Mouse (Mus musculus): Measurements from ENCODE around the gene Htr3b. TPM values are rescaled to one million over a fixed set of nuclear protein-coding genes. Genes with fewer than 3 reads are reported as not detected.
"Not testable (repeated sequence)": the region's sequence is repeated elsewhere in the genome, so short reads cannot be mapped to it uniquely, and the experiment has no call there.

The Htr3b gene
- total RNA-seq (2021): not detected
- long read RNA-seq: 0 reads

GRCm38 (mm10) chr9:48964587-48965040, at the start of gene Htr3b:
TSS of gene Htr3b (minus strand) at chr9:48964990.
- no peak for DNase-seq (ENCODE audit: low spot score in 2 of 2)

- DNase-seq (ENCODE audit: low spot score in 2 of 2): no peak
Observed at GRCm38 (mm10) chr9:48999256-48999655, 34.5 kb upstream of the Htr3b start.

- DNase-seq (ENCODE audit: low spot score in 2 of 2): no peak
Observed at GRCm38 (mm10) chr9:48995735-48996134, 30.9 kb upstream of the Htr3b start.

GRCm38 (mm10) chr9:48994779-48995178, 30.0 kb upstream of the Htr3b start:
- DNase-seq (ENCODE audit: low spot score in 2 of 2): no peak

- DNase-seq (ENCODE audit: low spot score in 2 of 2): no peak
Observed at GRCm38 (mm10) chr9:48991671-48992070, 26.9 kb upstream of the Htr3b start.

GRCm38 (mm10) chr9:48987201-48988101, 22.7 kb upstream of the Htr3b start:
- DNase-seq (ENCODE audit: low spot score in 2 of 2): no peak

GRCm38 (mm10) chr9:48986616-48987141, 21.9 kb upstream of the Htr3b start:
- DNase-seq (ENCODE audit: low spot score in 2 of 2): no peak

- DNase-seq (ENCODE audit: low spot score in 2 of 2): no peak
Observed at GRCm38 (mm10) chr9:48985708-48986088, 20.9 kb upstream of the Htr3b start.

GRCm38 (mm10) chr9:48984845-48985707, 20.3 kb upstream of the Htr3b start, which contains the start of gene Usp28:
TSS of gene Usp28 (plus strand) at chr9:48985375.
- peak; percentile 95 to 97 for DNase-seq (ENCODE audit: low spot score in 2 of 2)

GRCm38 (mm10) chr9:48984320-48984844, 19.6 kb upstream of the Htr3b start:
- DNase-seq (ENCODE audit: low spot score in 2 of 2): no peak

- DNase-seq (ENCODE audit: low spot score in 2 of 2): not testable (repeated sequence)
Observed at GRCm38 (mm10) chr9:48983801-48984200, 19.0 kb upstream of the Htr3b start.

GRCm38 (mm10) chr9:48981827-48982226, 17.0 kb upstream of the Htr3b start:
- DNase-seq (ENCODE audit: low spot score in 2 of 2): no peak

- DNase-seq (ENCODE audit: low spot score in 2 of 2): no peak
Observed at GRCm38 (mm10) chr9:48980781-48981180, 16.0 kb upstream of the Htr3b start.

GRCm38 (mm10) chr9:48980371-48980770, 15.6 kb upstream of the Htr3b start:
- DNase-seq (ENCODE audit: low spot score in 2 of 2): no peak

- no peak for DNase-seq (ENCODE audit: low spot score in 2 of 2)
Observed at GRCm38 (mm10) chr9:48976661-48977355, 12.0 kb upstream of the Htr3b start.

- DNase-seq (ENCODE audit: low spot score in 2 of 2): peak; percentile 34 to 76
Observed at GRCm38 (mm10) chr9:48972494-48972893, 7.7 kb upstream of the Htr3b start.

GRCm38 (mm10) chr9:48962131-48962530, 2.7 kb downstream of the Htr3b start:
- no peak for DNase-seq (ENCODE audit: low spot score in 2 of 2)

GRCm38 (mm10) chr9:48961314-48961713, 3.5 kb downstream of the Htr3b start:
- DNase-seq (ENCODE audit: low spot score in 2 of 2): no peak

GRCm38 (mm10) chr9:48947565-48947964, 17.2 kb downstream of the Htr3b start:
- DNase-seq (ENCODE audit: low spot score in 2 of 2): no peak

GRCm38 (mm10) chr9:48942349-48942748, 22.4 kb downstream of the Htr3b start:
- DNase-seq (ENCODE audit: low spot score in 2 of 2): no peak

- no peak for DNase-seq (ENCODE audit: low spot score in 2 of 2)
Observed at GRCm38 (mm10) chr9:48929436-48929835, 35.4 kb downstream of the Htr3b start.

Data from layer of hippocampus, adult 18-20 months (tissue).